Mouse (Mus musculus) v-Abl transformed pro-B cells (cell line): ENCODE data around the gene Dck.

Source experiments
- in situ Hi-C, 2 experiments: fragments of 400-800 bp; cut with MboI; formaldehyde crosslinking; loops; one replicate each; pipeline ENCODE4 v1.15.1; 2025; ENCODE audit not compliant: unreplicated experiment in 2 of 2

Gene Dck

DNA sequence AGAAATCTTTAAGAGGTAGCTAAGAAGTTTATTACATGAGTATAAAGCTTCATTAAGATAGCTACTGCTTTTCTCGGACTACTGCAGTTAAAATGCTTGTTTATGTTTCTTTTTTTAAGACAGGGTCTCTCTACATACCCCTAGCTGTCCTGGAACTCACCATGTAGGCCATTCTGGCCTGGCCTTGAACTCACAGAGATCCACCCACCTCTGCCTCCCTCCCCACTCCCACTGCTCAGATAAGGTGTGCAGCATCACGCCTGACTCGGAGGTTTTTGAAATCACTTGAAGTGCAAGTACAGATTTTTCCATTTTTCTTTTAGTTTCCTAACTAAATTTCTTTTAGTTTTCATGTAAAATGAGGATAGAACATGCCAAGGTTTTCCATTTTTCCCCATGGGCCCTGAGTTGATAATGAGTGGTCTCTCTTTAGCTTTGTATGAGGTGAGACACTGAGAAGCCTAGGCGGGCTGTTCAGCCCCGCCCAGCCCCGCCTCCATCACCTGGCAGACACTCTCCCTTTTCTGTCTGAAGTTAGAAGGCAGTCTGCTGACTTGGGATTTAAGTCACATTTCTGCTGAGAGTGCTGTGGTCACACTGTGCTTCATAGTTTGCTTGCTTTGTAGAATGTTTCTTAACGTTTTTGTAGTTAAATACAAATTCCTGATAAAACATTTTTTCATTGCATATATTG, 17.4 kb downstream of the Dck start:
- in situ Hi-C loops: no loop called here

DNA sequence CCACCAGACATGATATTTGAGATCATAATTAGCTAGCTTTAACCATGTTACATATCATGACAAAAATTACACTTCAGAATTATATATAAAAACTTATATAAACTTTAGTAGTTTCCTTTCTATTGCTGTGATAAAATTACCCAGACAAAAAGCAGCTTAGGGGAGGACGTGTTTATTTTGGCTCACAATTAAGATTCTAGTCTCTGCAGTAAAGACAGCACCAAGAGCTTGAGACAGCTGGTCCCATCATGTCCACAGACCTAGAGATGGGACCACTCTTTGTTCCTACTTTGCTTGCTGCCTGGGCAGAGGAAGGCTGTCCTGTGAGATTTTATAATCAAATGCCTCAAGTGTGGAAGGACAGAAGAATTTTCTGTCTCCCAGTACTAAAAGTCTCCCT, 20.3 kb downstream of the Dck start:
- in situ Hi-C loops: no loop called here

DNA sequence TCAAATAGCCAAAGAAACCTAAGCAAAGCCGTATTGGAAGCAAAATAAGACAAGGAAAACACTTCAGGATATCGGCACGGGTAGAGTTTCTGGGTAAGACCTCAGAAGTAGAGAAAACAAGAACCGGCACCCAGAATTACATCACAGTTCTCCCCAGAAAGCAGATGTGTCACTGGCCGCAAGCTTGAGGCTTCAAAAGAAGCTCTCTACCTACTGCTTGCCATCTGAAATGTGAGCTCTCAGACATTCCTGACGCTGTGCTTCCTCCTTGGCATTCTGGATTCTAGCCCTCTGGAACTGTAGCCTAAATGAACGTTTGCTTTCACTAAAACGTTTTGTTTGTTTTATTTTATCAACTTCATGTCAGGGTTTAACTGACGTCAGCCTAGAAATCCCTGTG, 25.9 kb downstream of the Dck start:
- in situ Hi-C loops: loop anchor here (5.0 to 10.0 kb wide), 3 partner anchors 592 to 1404 kb away; no protein-coding TSS in a partner anchor

DNA sequence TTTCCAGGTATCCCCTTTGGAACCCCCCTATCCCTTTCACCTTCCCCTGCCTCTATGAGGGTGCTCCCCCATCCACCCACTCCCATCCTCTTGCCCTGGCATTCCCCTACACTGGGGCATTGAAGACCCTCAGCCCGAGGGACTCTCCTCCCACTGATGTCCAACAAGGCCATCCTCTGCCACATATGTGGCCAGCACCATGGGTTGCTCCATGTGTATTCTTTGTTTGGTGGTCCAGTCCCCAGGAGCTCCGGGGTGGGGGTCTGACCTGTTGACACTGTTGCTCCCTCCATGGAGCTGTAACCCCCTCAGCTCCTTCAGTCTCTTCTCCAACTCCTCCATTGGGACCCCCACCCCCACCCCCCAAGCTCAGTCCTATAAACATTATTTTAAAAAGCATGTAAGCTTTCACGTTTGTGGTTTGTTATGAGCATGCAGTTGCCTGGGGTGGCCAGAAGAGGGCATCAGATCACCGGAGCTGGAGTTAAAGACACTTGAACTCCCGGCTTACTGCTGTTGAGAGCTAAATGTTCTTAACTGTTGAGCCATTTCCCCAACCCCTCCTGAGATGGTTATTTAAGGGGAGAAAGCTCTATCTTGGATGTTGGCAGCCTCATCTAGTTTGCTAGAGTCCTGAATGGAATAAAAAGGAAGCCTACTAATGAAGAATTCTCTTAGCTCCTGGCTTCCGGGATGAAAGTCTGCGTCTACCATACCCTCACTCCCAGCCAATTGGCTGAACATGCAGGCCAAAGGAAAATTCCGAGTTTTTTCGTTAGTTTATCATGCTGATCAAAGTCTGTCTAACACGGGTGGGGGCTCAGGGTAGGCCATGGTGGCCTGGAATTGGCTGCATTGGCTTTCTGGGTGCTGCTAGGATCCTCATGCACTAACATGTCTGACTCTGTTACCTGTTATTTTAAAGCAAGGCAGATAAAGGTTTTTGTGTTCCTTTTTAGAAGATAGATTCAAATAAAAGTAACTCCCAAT, 26.8 kb downstream of the Dck start:
- in situ Hi-C loops: loop anchor here (5.0 to 10.0 kb wide), 3 partner anchors 591 to 1403 kb away; no protein-coding TSS in a partner anchor

DNA sequence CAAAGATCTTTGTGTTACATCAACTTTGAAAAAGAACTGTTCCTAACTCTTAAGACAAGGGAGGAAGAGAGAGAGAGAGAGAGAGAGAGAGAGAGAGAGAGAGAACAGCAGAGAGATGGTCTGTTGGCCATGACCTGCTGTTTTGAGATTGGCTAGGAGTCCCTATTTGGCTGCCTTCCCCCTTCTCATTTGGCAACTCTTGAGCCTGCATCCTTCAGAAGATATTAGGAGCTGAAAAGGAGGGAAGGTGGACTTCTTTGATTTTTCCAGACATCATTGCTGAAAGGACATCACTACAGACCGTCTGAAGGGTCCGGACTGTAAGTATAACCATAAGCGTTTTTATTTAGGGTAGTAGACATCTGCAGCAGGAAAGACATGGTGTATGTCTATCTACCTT, 28.9 kb downstream of the Dck start:
- in situ Hi-C loops: loop anchor here (5.0 to 10.0 kb wide), 3 partner anchors 589 to 1401 kb away; no protein-coding TSS in a partner anchor

DNA sequence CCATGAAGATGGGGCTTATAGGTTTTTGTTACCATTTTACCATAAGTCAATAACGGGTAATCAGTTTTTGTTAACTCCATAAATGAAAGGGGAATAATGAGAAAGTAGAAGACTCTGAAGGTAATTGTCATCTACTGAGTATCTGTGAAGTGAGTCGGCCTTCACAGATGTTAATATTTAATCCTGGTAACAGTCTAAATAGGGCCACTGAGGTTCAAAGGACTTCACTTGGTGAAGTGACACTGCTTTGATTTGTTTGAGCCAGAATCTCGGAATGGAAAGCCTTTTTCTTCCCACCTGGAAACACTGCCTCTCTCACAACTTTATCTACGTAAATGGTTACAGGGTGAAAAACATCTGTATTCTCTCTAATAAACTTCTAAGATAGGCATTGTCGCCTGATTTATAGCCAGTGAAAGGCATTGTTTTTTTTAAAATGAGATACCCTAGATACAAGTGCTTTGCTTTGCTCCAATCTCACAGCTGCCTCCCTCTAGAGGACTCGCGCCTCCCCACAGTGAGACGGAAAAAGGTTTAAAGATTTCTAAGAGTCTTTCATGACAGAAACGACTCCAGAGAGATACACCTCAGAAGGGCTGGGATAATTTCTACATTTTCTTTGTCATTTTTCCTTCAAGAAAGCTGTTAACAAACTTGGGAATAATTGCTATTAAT, 31.3 kb downstream of the Dck start:
- in situ Hi-C loops: loop anchor here in 1 of 2 experiments (5.0 to 10.0 kb wide), 2 partner anchors 881 to 1399 kb away; no protein-coding TSS in a partner anchor

DNA sequence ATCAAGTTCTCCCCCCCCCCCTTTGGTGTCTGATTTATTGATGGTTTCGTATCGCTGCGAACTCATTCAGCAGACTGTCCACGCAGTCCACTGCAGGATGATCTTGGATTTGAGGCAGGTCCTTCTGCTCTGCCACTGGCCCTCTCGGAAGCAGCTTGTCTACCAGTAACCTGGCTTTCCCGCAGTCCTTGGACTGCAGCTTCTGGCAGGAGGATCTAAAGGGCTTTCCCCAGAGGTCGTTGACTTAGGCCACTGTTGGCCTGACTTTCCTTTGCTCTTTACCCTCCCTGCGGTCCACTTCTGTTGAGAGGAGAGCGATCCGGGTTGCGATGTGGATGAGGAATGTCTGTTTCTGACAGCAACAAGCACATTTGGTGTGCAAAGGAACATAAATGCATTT, 31.8 kb downstream of the Dck start:
- in situ Hi-C loops: loop anchor here in 1 of 2 experiments (5.0 to 10.0 kb wide), 2 partner anchors 881 to 1398 kb away; no protein-coding TSS in a partner anchor

DNA sequence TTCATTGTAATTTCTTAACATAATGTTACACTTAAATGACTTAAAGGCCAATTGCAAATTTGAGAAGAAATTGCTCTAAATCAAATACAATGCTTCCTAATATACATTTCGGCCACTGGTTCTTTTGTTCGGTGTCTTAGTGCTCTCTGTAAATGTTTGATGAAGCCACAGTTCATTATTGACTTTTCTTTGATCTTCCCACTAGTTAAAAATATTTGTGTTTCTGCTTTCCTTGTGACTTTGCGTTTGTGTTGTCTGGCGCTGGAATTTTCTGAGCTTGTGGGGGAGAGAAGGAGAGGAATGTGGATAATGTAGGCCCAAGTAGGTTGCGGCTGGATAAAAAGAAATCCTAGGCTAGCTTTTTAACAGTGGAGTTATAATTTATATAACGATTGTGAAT, 32.3 kb downstream of the Dck start:
- in situ Hi-C loops: loop anchor here in 1 of 2 experiments (5.0 to 10.0 kb wide), 2 partner anchors 880 to 1398 kb away; no protein-coding TSS in a partner anchor

DNA sequence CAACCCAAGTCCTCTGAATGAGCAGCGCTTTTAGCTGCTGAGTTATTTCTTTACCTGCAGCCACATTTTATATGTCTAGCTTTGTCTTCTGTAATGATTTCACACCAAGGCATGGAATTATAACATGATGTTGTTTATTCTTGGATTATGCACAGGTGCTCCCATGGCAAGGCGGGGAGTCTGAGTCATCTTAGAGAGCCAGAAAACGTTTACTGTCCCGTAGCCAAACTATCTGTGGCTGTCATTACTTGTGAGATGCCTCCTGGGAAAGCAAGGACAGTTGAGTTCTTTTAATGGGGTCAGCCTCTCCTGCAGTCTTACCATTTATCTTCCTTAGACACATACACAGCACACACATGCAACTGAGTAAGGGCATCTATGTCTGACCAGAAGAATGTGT, 40.8 kb downstream of the Dck start:
- in situ Hi-C loops: loop anchor here in 1 of 2 experiments (10.0 kb wide), 1 partner anchor 419 kb away; no protein-coding TSS in a partner anchor

DNA sequence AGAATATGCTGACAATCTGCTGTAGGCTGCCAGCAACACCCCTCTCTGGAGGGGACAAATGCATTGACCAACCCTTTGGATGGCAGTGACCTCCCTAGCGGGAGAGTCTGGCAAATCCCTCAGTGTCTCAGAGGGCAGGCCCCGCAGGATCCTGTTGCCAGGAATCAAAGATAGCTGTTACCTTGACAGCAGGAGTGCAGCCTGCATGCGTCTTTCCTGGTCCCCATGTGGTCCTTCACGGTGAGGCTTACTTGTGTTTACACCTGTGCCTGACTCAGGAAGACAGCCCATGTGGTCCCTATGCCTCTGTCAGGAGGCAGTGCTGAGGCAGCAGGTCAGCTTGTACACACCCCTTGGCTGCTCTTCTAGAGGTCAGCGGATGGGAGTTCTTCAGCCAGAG, 41.5 kb downstream of the Dck start:
- in situ Hi-C loops: loop anchor here in 1 of 2 experiments (10.0 kb wide), 1 partner anchor 419 kb away; no protein-coding TSS in a partner anchor

DNA sequence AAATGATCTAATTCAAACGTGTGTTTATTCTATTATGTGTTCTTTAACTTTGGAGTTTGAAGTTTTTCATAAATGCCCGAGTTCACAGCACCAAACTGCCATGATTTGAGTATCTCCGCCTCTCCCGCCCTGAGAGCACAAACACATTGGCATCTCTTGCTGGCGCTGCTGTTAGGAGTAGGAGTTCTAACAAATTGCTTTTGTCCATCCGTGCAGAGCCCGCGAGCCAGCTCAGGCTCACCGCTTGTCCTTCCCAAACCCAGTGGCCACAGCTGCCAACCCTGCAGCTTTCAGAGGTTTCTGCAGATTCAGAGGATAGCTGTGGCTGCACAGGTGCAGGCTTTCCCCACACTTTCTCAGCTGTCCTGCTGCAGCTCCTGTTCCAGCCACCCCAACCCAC, 42.5 kb downstream of the Dck start:
- in situ Hi-C loops: loop anchor here in 1 of 2 experiments (10.0 kb wide), 1 partner anchor 417 kb away; no protein-coding TSS in a partner anchor

DNA sequence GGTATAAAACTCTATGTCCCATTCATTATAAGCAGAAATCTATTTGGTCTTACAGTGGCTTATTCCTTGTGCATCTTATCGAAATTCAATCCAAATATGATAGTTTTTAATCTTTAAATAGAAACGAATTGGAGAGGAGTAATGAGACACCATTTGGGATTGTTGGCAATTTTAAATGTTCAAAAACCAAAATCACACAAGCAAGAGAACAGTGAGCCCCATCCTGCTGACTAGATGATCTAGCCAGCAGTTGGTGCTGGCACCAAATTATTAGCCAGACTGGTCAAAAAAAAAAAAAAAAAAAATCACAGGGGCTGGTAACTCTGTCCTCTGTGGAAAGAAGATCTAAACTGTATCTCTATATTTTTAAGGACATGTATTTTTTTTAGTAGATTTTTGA, 48.4 kb downstream of the Dck start:
- in situ Hi-C loops: no loop called here

DNA sequence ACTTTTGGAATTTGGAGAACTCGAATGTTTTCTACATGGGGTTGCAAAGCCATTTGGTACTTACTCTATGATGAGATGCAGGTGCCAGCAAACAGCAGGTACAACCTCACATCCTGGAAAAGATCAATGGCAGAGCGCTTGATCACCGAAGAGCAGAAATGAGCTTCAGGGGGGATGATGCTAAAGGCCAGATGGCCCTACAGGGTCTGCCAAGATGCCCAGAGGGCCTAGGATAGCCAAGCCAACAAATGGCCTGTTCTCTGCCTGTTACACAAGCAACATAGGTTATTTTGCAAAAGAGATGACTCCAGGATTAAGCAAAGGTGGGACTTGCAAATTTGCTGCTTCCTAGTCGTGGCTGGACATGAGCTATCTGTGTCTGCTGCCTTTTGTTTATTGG, 49.8 kb downstream of the Dck start:
- in situ Hi-C loops: no loop called here

DNA sequence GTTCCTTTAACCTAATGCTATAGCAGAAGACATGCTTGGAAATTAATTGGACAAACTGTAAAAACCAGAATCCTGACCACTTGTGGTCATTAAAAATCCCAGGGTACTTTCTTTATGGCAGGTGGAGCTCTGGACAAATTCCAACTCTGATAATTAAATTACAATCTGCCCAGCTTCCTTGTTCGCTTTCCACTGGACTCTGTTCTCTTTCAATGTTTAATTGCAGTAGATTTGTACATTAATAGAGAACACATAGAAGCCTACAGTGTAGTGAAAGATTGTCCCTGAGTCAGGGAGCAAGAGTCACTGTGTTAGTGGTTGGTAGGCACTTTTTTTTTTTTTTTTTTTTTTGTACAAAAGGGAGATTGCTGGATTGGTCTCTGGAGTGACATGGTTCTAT, 56.7 kb downstream of the Dck start:
- in situ Hi-C loops: no loop called here

DNA sequence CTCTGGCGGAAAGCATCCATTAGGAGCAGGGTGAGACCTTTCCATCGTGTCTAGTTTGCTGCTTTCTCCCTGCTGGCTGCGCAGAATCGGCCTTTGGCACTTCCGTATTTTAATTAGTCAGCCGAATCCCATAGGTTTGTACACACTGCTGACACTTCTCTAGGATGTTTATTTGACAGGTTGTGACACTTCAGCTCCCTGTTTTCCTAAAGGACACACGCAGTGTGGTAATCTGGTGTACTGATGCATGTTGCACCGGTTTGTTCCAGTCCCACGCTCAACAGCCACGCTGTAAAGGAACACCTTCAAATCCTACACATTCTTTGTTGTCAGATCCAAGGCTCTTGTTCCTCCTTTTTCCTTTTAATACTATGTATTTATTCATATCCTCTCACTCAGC, 60.0 kb downstream of the Dck start:
- in situ Hi-C loops: no loop called here

DNA sequence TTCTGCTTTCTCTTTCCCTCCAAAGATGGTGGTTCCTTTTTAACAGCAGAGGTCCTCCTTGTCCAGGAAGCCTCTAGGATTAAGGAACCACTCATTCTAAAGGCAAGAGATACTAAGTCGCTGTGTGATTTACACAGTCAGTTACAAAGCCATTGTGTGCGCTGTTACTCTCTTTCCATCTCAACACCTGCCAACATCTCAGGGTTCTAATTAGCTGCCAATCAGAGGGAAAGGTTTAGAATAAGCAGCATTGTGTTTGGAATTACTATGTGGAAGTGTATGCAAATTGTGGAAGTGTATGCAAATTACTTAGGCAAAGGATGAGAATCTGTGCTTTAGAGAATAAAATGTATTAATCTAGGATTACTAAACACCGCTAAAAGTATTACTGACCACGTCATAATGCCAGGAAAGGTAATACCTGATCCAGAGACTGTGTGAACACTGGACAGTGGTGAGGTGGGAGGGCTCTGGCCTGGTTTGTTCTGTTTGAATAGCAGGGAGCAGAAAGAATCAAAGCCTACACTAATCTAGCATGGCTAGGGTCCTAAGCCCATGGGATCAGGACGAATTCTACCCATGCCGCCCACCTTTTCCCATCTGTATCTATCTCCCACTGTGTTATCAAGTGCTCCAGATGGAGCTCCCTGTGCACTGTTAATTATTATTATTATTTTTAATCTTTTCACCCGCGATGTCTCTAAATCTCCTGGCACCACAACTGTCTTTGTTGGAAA, 65.2 kb downstream of the Dck start:
- in situ Hi-C loops: no loop called here

DNA sequence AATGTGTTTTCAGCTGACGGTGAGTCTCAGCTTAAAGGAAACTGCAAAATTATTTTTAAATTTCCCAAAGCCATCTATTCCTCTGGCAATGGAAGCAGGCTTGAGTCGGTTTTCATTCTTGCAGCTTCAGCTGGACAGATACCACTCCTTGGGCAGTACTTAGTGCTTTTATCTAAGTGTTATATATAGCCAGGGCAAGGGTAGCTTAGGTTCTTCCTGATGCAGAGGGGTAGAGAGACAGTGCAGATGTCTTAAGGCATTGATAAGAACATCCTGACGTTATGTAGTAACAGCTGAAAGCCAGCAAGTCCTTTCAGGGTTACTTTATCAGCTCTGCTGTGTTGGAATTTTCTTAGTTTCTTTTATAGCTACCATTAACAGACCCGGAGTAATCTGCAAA, 66.1 kb downstream of the Dck start:
- in situ Hi-C loops: no loop called here

DNA sequence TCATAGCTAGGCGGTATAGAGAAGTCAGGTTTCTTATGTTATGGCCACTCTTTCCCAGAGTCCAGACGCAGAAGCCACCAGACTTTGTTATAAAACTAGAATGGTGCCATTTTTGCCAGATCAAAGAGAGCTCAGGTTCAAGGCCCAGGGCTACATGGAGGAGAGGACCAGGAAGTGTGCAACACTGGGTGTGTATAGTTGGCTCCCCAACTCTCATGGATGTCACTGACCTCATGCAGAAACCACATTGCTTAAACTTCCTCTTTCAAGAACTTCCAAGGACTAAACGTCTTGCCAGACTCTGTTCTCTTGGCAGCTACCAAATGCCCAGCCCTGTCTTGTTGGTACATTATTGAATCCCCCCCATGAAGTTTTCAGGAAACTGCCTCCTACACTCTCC, 67.1 kb downstream of the Dck start:
- in situ Hi-C loops: no loop called here
